Mouse (Mus musculus) forebrain, postnatal 0 days (tissue): ENCODE data around the gene Galnt5. TPM values are rescaled to one million over a fixed set of nuclear protein-coding genes. Genes with fewer than 3 reads are reported as not detected.

ENCODE experiments used
- ATAC-seq: fragments of 200-750 bp; cut with Nextera tagmentation; 2 replicates; pipeline ENCODE4 v1.8.0; 2017; ENCODE audit warnings: mild to moderate bottlenecking, moderate library complexity
- DNase-seq: peaks from one replicate; pipeline ENCODE4 v3.0.0-alpha.2; 2015
- H3K27ac ChIP-seq: fragments of 300-500 bp; sonication (generic); 2 replicates; pipeline ENCODE4 v1.5.1; 2014; ENCODE audit warnings: low read depth, mild to moderate bottlenecking, antibody characterized with exemption, low read length, moderate library complexity, mixed read lengths
- H3K27me3 ChIP-seq: fragments of 300-500 bp; sonication (generic); 2 replicates; pipeline ENCODE4 v1.6.1; 2014; ENCODE audit warnings: mild to moderate bottlenecking, low read length, mixed read lengths; ENCODE audit not compliant: insufficient read depth
- H3K36me3 ChIP-seq: fragments of 300-500 bp; sonication (generic); 2 replicates; pipeline ENCODE4 v1.6.1; 2014; ENCODE audit warnings: mild to moderate bottlenecking, moderate library complexity; ENCODE audit not compliant: insufficient read depth
- H3K4me1 ChIP-seq: fragments of 300-500 bp; sonication (generic); 2 replicates; pipeline ENCODE4 v1.6.1; 2014; ENCODE audit warnings: antibody characterized with exemption; ENCODE audit not compliant: insufficient read depth
- H3K4me2 ChIP-seq: fragments of 300-500 bp; sonication (generic); 2 replicates; pipeline ENCODE4 v1.6.1; 2014; ENCODE audit warnings: low read depth, mild to moderate bottlenecking, moderate library complexity
- H3K4me3 ChIP-seq: fragments of 300-500 bp; sonication (generic); 2 replicates; pipeline ENCODE4 v1.5.1; 2014; ENCODE audit warnings: low read depth, low read length, mixed read lengths
- H3K9ac ChIP-seq: fragments of 300-500 bp; sonication (generic); 2 replicates; pipeline ENCODE4 v1.6.1; 2014; ENCODE audit warnings: mild to moderate bottlenecking
- H3K9me3 ChIP-seq: fragments of 300-500 bp; sonication (generic); 2 replicates; pipeline ENCODE4 v1.6.1; 2016; ENCODE audit warnings: low read length
- CTCF ChIP-seq: sonication (generic); IDR thresholded peaks from 2 replicates; pipeline ENCODE4 v1.5.1; 2016; ENCODE audit warnings: antibody characterized with exemption, control low read depth, low read depth
- WGBS: fragments of 180-500 bp; shearing (Covaris S2); extraction: QIAGEN DNeasy Blood & Tissue Kit; methylation state at CpG from one replicate; pipeline ENCODE4 v1.1.7; 2014; 5-methylcytosine and 5-hydroxymethylcytosine counted together
- polyA plus RNA-seq: library from polyadenylated mRNA; unstranded; fragments of >200 nt; fragmentation: Nextera tagmentation; extraction: Ambion mirVana; gene quantifications from 2 replicates; pipeline ENCODE4 v1.2.1, GENCODE M21; 2015
- total RNA-seq: library from RNA; depleted of rRNA; stranded (reverse); fragments of >200 nt; gene quantifications from 2 replicates; pipeline ENCODE4 v1.2.3, GENCODE M21; 2014; rRNA removed

The Galnt5 gene
- 0.14 TPM in 1 of 2 replicates, not detected in the other for total RNA-seq
- polyA plus RNA-seq, result 0.05 TPM in 1 of 2 replicates, not detected in the other

DNA sequence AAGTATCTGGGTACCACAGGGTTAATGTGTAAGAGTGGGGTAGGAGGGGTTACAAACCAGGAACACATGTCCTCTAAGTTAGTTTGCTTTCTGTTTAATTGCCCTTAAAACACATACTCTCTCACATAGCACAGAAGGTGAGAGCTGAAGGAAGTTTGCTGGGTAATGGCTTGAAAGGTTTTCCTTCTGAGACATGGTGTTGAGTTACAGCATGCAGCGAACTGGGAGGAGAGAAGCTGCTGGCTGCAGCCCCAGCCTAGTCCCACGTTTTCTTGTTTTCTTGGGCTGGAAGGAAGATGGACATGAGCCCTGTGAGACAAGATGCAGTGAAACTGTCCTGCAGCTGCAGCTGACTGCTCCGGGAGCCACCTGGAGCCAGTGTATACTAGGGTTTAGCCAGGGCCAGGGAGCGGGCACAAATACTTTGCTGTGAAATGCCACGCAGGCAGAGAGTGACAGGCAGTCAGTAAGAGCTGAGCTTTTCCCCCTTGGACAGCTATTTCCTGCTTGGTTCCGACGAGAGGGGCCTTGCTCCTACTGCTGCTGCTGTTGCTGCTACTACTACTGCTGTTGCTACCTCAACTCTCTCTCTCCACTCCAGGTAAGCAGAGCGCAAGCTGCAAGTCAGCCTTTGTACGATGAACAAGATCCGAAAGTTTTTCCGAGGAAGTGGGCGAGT is at the start of gene Galnt5:
Gene Galnt5, plus strand, starts transcription at position 133 of the 679 bp plus-strand sequence.
- 70% methylated on average over 12 of the region's 12 CpGs for WGBS
- Histone ChIP-seq H3K4me1 (no peaks in the 10 kb centered on the region), H3K27me3 (no peaks in the 10 kb centered on the region), H3K4me2 (no peak within 1 kb of the TSS), H3K9me3 (no peaks in the 10 kb centered on the region), H3K27ac (no peak within 1 kb of the TSS), H3K36me3 (no peaks in the 10 kb centered on the region), H3K9ac (no peak within 1 kb of the TSS), H3K4me3 (no peak within 1 kb of the TSS)
- ATAC-seq, result no peak
- DNase-seq, result no peak
- no peak for TF ChIP-seq CTCF

DNA sequence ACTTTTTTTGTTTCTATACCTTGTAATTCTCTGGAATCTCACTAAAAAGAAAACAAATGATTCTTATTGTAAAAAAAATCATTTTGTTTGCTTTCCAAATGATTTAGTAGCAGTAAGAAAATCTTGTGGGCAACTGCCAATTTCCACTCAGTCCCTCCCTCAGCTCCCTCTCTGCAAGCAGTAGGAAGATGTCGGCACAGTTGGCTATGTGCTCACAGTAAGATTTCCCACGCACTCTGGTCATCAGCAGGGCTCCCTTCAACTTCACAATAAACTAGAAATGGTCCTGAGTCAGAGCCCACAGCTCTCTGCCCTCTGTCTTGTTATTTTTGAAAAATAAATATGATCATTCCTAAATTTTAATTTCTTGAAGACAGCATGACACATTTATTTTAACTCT is 46.1 kb upstream of the Galnt5 start:
- H3K9me3 ChIP-seq, result no peaks in the 10 kb centered on the region
- no peak overlapping the region for H3K27ac ChIP-seq
- H3K4me3 ChIP-seq, result no peak overlapping the region
- no peaks in the 10 kb centered on the region for H3K27me3 ChIP-seq
- ATAC-seq, result no peak
- no peak overlapping the region for H3K9ac ChIP-seq
- H3K36me3 ChIP-seq, result no peaks in the 10 kb centered on the region
- 48% methylated on average over 2 of the region's 2 CpGs for WGBS
- H3K4me2 ChIP-seq, result no peak overlapping the region
- no peak for TF ChIP-seq CTCF
- no peaks in the 10 kb centered on the region for H3K4me1 ChIP-seq
- DNase-seq, result peak; percentile 9

DNA sequence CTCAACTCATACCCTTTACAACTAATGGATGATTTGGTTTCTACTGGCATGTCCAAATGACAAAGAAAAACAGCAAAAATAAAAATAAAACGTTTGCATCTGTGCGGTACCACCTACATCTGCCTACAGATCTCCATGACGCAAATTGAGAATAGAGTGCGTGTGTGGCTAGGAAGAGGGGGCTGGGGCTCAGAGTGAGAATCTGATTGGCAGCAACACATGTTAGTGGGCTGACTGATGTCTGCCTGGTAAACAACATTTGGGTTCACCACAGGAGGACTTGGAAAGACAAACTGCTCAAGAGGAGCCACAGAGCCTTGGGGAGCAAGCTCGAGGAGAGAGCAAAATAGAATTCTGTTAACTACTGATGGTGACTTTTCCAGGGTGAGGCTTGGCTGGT is 36.9 kb upstream of the Galnt5 start:
- ATAC-seq, result no peak
- H3K27me3 ChIP-seq, result no peaks in the 10 kb centered on the region
- no peaks in the 10 kb centered on the region for H3K36me3 ChIP-seq
- 78% methylated on average over 5 of the region's 5 CpGs for WGBS
- no peak overlapping the region for H3K4me3 ChIP-seq
- TF ChIP-seq CTCF, result no peak
- no peak overlapping the region for H3K9ac ChIP-seq
- H3K4me2 ChIP-seq, result no peak overlapping the region
- H3K4me1 ChIP-seq, result no peaks in the 10 kb centered on the region
- H3K9me3 ChIP-seq, result no peaks in the 10 kb centered on the region
- no peak for DNase-seq
- H3K27ac ChIP-seq, result no peak overlapping the region

DNA sequence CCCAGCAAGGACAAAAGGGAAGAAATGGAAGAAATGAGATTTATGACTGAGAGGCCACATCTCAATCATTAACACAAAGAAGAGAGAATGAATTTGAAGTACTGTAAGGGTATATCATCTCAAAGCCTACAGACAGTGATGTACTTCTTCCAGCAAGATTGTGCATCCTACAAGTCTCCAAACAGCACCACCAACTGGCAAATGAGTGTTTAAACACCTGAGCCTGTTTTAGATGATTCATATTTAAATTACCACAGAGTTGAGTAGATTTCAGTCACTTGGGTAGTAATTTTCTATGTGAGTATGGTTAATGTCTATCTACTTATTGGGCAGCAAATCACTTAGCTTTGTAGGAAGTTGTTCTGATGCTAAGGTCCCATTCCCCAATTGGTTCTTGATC is 15.4 kb upstream of the Galnt5 start:
- no peak overlapping the region for H3K27ac ChIP-seq
- no peak overlapping the region for H3K4me3 ChIP-seq
- no peaks in the 10 kb centered on the region for H3K4me1 ChIP-seq
- no peak overlapping the region for H3K9ac ChIP-seq
- DNase-seq, result no peak
- H3K4me2 ChIP-seq, result no peak overlapping the region
- TF ChIP-seq CTCF, result no peak
- no peak for ATAC-seq
- H3K36me3 ChIP-seq, result no peaks in the 10 kb centered on the region
- H3K9me3 ChIP-seq, result no peaks in the 10 kb centered on the region
- no peaks in the 10 kb centered on the region for H3K27me3 ChIP-seq

DNA sequence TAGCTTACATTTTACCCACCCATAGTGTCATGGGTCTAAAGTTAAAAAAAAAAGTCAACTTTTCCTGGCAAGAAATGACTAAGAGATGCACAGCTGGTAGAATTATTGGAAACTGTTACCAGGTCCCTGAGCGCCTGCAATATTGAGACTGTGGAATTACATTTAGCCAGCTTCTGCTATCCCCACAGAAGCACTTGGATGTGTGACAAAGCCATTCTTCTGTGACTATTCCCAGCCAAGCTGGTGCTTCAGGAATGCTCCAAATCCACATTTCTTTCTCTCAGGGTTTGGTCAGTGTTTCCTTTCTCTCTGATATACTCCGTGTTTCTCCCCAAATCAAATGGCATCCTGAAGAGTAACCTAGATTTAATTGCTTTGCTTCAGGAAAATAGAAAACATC is 6.6 kb upstream of the Galnt5 start:
- H3K4me3 ChIP-seq, result no peak overlapping the region
- H3K27ac ChIP-seq, result no peak overlapping the region
- H3K9me3 ChIP-seq, result no peaks in the 10 kb centered on the region
- no peaks in the 10 kb centered on the region for H3K4me1 ChIP-seq
- no peaks in the 10 kb centered on the region for H3K27me3 ChIP-seq
- no peak overlapping the region for H3K9ac ChIP-seq
- peak; percentile 14 for DNase-seq
- 73% methylated on average over 2 of the region's 2 CpGs for WGBS
- no peak for ATAC-seq
- H3K36me3 ChIP-seq, result no peaks in the 10 kb centered on the region
- H3K4me2 ChIP-seq, result no peak overlapping the region
- TF ChIP-seq CTCF, result no peak

DNA sequence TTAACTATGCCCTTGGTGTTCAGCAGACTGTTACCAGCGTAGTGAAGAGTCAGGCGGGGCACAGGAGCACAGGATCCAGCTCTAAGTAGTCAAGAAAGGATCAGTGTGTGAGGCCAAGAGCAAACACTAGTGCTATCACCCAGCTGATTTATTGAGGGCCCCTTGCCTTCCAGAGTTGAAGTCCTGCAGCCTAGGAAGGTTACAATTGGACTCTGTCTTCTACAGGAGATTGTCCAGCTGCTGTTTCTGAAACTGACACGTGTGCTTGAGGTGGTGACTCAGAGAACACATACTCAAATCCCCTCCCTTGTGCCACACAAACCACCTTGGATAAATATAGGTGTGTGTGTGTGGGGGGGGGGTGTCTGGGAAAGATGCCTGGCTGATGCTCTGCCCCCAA is 3.8 kb downstream of the Galnt5 start:
- no peak overlapping the region for H3K4me3 ChIP-seq
- no peaks in the 10 kb centered on the region for H3K4me1 ChIP-seq
- no peak overlapping the region for H3K9ac ChIP-seq
- ATAC-seq, result no peak
- H3K9me3 ChIP-seq, result no peaks in the 10 kb centered on the region
- no peaks in the 10 kb centered on the region for H3K36me3 ChIP-seq
- no peaks in the 10 kb centered on the region for H3K27me3 ChIP-seq
- WGBS, result 85% methylated on average over 3 of the region's 3 CpGs
- no peak overlapping the region for H3K27ac ChIP-seq
- DNase-seq, result no peak
- no peak overlapping the region for H3K4me2 ChIP-seq
- no peak for TF ChIP-seq CTCF

DNA sequence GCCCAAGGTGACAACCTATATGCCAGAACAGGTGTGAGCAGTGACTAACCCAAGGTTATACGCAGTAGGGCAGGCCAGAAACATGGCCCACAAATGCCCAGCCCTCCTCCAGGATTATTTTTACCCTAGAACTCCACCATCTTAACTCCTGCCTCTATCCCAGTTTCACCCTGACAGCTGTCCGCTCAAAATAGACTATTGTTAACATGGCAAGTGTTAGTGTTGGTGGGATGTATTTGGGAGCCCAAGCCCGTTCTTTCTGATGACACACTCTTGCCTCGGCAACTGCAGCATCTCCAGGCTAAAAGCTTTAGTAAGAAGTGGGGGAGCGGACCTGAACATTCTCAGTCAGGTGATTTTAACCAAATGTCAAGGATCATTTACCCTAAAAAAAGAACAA is 9.4 kb downstream of the Galnt5 start:
- Histone ChIP-seq H3K9me3 (no peaks in the 10 kb centered on the region), H3K9ac (no peak overlapping the region), H3K4me1 (no peaks in the 10 kb centered on the region), H3K36me3 (no peaks in the 10 kb centered on the region), H3K27ac (no peak overlapping the region), H3K27me3 (no peaks in the 10 kb centered on the region), H3K4me2 (no peak overlapping the region), H3K4me3 (no peak overlapping the region)
- no peak for TF ChIP-seq CTCF
- WGBS, result 92% methylated on average over 5 of the region's 5 CpGs
- DNase-seq (no peak), ATAC-seq (no peak)
